Mouse (Mus musculus) forelimb bud, embryonic 11.5 days (tissue): Measurements from ENCODE around the gene Samhd1.
"Not testable (repeated sequence)": the region's sequence is repeated elsewhere in the genome, so short reads cannot be mapped to it uniquely, and the experiment has no call there.

ENCODE experiments used
- DNase-seq: peaks from one replicate; pipeline ENCODE4 v3.0.0-alpha.2; 2012; ENCODE audit warnings: low read depth, low spot score

Samhd1 gene

DNA sequence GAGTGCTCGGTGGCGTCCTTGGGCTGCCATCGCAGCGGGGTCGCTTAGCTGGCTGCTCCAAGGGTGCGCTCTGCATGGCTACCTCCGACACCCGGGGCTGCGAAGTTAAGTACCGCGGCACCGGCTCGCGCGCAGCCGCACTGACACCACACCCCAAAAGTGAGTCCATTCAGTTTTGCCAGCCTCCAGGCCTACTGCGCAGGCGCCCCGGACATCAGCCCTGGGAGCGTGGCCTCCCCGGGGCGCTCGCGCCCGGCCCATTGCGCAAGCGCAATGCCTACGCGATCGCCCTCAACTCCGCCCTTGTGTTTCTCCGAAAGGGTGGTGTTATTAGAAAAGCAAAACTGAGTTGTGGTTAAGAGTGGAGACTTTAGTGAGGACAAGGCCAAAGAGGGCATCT is at the start of gene Samhd1:
TSS of gene Samhd1 (minus strand) at position 252 of the 400 bp plus-strand sequence.
- peak; percentile 95 for DNase-seq

- no peak for DNase-seq
Observed at GRCm38 (mm10) chr2:157178167-157178566, 43.1 kb upstream of the Samhd1 start.

GRCm38 (mm10) chr2:157176248-157176647 is 41.2 kb upstream of the Samhd1 start:
- DNase-seq = no peak

DNA sequence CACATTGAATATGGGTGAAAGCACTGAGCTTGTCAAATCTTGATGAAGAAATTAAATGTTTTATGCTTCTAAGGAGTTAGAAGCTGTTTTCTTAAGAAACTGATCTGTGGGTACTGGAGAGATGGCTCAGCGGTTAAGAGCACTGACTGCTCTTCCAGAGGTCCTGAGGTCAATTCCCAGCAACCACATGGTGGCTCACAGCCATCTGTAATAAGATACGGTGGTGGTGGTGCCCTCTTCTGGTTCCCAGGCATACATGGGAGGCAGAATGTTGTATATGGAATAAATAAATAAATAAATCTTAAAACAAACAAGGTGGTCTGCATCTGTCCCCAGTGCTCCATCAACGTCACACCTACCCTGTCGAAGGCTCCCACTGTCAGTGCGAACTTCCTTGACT is 39.4 kb upstream of the Samhd1 start:
- no peak for DNase-seq

GRCm38 (mm10) chr2:157173555-157173954 is 38.5 kb upstream of the Samhd1 start:
- no peak for DNase-seq

- no peak for DNase-seq
Observed at GRCm38 (mm10) chr2:157172984-157173383, 37.9 kb upstream of the Samhd1 start.

GRCm38 (mm10) chr2:157170626-157171025 is 35.6 kb upstream of the Samhd1 start:
- no peak for DNase-seq

- DNase-seq = no peak
Observed at GRCm38 (mm10) chr2:157170166-157170565, 35.1 kb upstream of the Samhd1 start.

GRCm38 (mm10) chr2:157166371-157167080 is 31.5 kb upstream of the Samhd1 start:
- DNase-seq = no peak

GRCm38 (mm10) chr2:157165312-157166224 is 30.5 kb upstream of the Samhd1 start:
- not testable (repeated sequence) for DNase-seq

- DNase-seq = no peak
Observed at GRCm38 (mm10) chr2:157164101-157164500, 29.0 kb upstream of the Samhd1 start.

DNA sequence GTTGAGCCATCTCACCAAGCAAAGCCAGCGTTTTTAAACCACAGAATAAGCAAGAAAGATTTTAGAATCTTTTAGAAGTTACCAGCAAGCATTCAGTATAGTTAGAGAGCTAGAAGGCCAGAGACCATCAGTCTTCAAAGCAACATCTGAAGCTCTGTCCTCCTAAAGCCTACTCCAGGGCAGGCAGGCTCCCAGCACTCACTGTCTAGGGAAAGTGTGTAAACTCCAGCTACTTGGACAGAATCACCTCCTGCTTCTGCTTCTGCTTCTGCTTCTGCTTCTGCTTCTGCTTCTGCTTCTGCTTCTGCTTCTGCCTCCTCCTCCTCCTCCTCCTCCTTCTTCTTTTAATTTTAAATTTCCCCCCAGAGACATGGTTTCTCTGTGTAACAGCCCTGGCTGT is 21.0 kb upstream of the Samhd1 start:
- no peak for DNase-seq

DNA sequence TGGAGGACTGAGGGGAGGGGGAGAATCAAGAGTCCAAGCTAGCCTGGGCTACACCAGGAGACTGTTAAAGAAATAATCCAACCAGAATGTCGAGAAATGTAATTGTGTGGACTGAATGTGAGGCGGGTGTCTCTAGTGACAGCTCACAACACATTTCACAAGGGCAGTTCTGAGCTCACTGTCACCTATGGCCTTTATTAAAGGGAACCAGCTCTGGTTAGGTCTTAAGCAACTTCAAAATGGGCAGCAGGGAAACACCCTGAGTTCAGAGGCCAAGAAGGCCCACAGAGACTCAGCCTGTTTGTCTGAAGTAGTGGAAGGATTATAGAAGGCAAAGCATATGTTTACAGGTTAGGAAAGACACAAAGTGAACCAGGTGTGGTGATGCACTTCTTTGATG is 18.2 kb upstream of the Samhd1 start:
- DNase-seq = no peak

- no peak for DNase-seq
Observed at GRCm38 (mm10) chr2:157148417-157148816, 13.4 kb upstream of the Samhd1 start.

GRCm38 (mm10) chr2:157147397-157148020 is 12.4 kb upstream of the Samhd1 start:
- no peak for DNase-seq

- DNase-seq = no peak
Observed at GRCm38 (mm10) chr2:157145173-157145572, 10.1 kb upstream of the Samhd1 start.

GRCm38 (mm10) chr2:157144132-157144531 is 9.1 kb upstream of the Samhd1 start:
- DNase-seq = no peak

DNA sequence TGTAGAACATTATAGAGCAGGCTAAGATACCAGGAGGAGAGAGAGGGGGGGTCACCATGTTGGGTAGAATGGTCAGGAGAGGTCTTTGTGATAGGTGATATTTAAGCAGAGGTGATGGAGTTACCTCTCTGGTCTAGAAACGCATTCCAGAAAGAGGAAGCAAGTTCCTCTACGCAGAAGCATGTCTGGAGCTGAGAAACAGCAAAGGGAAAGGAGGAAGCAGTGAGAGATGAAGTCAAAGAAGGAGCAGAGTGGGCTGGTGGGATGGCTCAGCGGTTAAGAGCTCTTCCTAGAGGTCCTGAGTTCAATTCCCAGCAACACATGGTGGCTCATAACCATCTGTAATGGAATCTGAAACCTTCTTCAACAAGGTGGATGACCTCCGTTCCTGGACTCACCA is 6.9 kb upstream of the Samhd1 start:
- no peak for DNase-seq

GRCm38 (mm10) chr2:157139251-157139802 is 4.3 kb upstream of the Samhd1 start:
- no peak for DNase-seq

- no peak for DNase-seq
Observed at GRCm38 (mm10) chr2:157138808-157139207, 3.7 kb upstream of the Samhd1 start.

GRCm38 (mm10) chr2:157137959-157138731 is 3.1 kb upstream of the Samhd1 start:
- DNase-seq = no peak
